Comparison of ENCODE assay signal across 28 mouse cellular contexts in genomic region chr3:95529814-95530213, GRCm38 (mm10). TPM values are rescaled to one million over a fixed set of nuclear protein-coding genes. Genes with fewer than 3 reads are reported as not detected.
DNase-seq lines count a peak whose midpoint lies in the region; ATAC-seq and TF ChIP-seq lines count a peak whose summit lies in the region.
"Had no signal": no experiment of that assay in that cellular context is flagged by ENCODE, and none has a peak within 500 bp of the region (broad histone marks: within the 10 kb centered on the region; RNA-seq: fewer than 3 reads in every experiment).

No protein-coding gene starts in this region.

- H3K4me2 ChIP-seq in midbrain, embryonic 13.5 days (replicated peaks), result no peak overlapping the region
- H3K4me2 ChIP-seq: embryonic facial prominence, embryonic 15.5 days; heart, embryonic 15.5 days; liver, embryonic 13.5 days; lung, embryonic 15.5 days; midbrain, embryonic 12.5 days had no signal

- peak; percentile 30 for DNase-seq in liver, adult 2 months (ENCODE audit: extremely low read depth, low read depth, low spot score)
- no peak for DNase-seq in liver
- peak; percentile 44 to 54 for DNase-seq in spleen, postnatal 36 days (ENCODE audit: low spot score in 2 of 2)
- DNase-seq in spleen, adult 18-20 months, result no peak
- DNase-seq in splenic B cell, adult 2 months (ENCODE audit: low read depth, low spot score), result peak; percentile 70
- DNase-seq in cerebellum, adult 2 months, result no peak
- DNase-seq: adrenal gland, adult 2 months; cerebellum, postnatal 25 days; gastrocnemius, adult 2 months; heart, postnatal 4 days; liver, embryonic 13.5 days; thymus, postnatal 36 days had no signal

- no peak overlapping the region for H3K27ac ChIP-seq in liver, adult 2 months (replicated peaks; ENCODE audit: insufficient read depth, low read depth, low read length)
- peak overlapping the region; percentile 92 for H3K27ac ChIP-seq in macrophage
- H3K27ac ChIP-seq in cerebellum, adult 2 months (ENCODE audit: insufficient read depth, low read length), result no peak overlapping the region
- no peak overlapping the region for H3K27ac ChIP-seq in midbrain, embryonic 13.5 days
- H3K27ac ChIP-seq: embryonic facial prominence, embryonic 15.5 days; gastrocnemius, adult 2 months; heart, embryonic 15.5 days; kidney, postnatal 0 days; layer of hippocampus, adult 2 months; limb, embryonic 10.5 days; liver, embryonic 13.5 days; lung, embryonic 15.5 days; midbrain, embryonic 12.5 days had no signal

- ATAC-seq in midbrain, embryonic 13.5 days, result no peak
- ATAC-seq: forebrain, embryonic 16.5 days; hindbrain, embryonic 16.5 days; intestine, embryonic 16.5 days had no signal

- H3K36me3 ChIP-seq in liver, adult 2 months (ENCODE audit: control insufficient read depth, insufficient read depth, low read length), result no peaks in the 10 kb centered on the region
- H3K36me3 ChIP-seq in macrophage (ENCODE audit: inconsistent target), result peaks cover 32% of the 10 kb centered on the region
- H3K36me3 ChIP-seq in splenic B cell, adult 2 months (ENCODE audit: control insufficient read depth, insufficient read depth, low read length, poor library complexity, severe bottlenecking), result peaks cover 6% of the 10 kb centered on the region
- H3K36me3 ChIP-seq in midbrain, embryonic 13.5 days, result no peaks in the 10 kb centered on the region
- H3K36me3 ChIP-seq: embryonic facial prominence, embryonic 15.5 days; heart, embryonic 15.5 days; limb, embryonic 10.5 days; liver, embryonic 13.5 days; lung, embryonic 15.5 days; midbrain, embryonic 12.5 days had no signal

- no peak for TF ChIP-seq CTCF in liver, adult 2 months (IDR thresholded peaks at IDR 0.05; ENCODE audit: low read depth, low read length)
- no peak for TF ChIP-seq CTCF in cerebellum, adult 2 months (IDR thresholded peaks at IDR 0.05; ENCODE audit: borderline replicate concordance, insufficient read depth, low read depth, low read length)

- H3K79me2 ChIP-seq in liver, adult 2 months (ENCODE audit: control insufficient read depth, insufficient read depth, low read length), result no peaks in the 10 kb centered on the region
- peaks cover 99% of the 10 kb centered on the region for H3K79me2 ChIP-seq in macrophage (ENCODE audit: inconsistent target)

- no peaks in the 10 kb centered on the region for H3K9me3 ChIP-seq in midbrain, embryonic 13.5 days
- H3K9me3 ChIP-seq: embryonic facial prominence, embryonic 15.5 days; heart, embryonic 15.5 days; limb, embryonic 10.5 days; liver, embryonic 13.5 days; lung, embryonic 15.5 days; midbrain, embryonic 12.5 days had no signal

- no peak for TF ChIP-seq POLR2A in liver, adult 2 months (IDR thresholded peaks at IDR 0.05; ENCODE audit: extremely low read depth, insufficient read depth, low read length)
- TF ChIP-seq POLR2A in cerebellum, adult 2 months (IDR thresholded peaks at IDR 0.05; ENCODE audit: borderline replicate concordance, insufficient read depth, low read length), result no peak

- H3K4me1 ChIP-seq in liver, adult 2 months (ENCODE audit: control insufficient read depth, insufficient read depth, low read length), result no peaks in the 10 kb centered on the region
- H3K4me1 ChIP-seq in cerebellum, adult 2 months (ENCODE audit: control insufficient read depth, insufficient read depth, low read length), result no peaks in the 10 kb centered on the region
- H3K4me1 ChIP-seq in midbrain, embryonic 13.5 days (replicated peaks), result no peaks in the 10 kb centered on the region
- H3K4me1 ChIP-seq: embryonic facial prominence, embryonic 15.5 days; heart, embryonic 15.5 days; limb, embryonic 10.5 days; lung, embryonic 15.5 days; midbrain, embryonic 12.5 days had no signal

- no peaks in the 10 kb centered on the region for H3K27me3 ChIP-seq in liver, adult 2 months (ENCODE audit: control insufficient read depth, insufficient read depth, low read length)
- no peaks in the 10 kb centered on the region for H3K27me3 ChIP-seq in splenic B cell, adult 2 months (ENCODE audit: control insufficient read depth, insufficient read depth, low read length, poor library complexity, severe bottlenecking)
- H3K27me3 ChIP-seq in cerebellum, adult 2 months (ENCODE audit: control insufficient read depth, insufficient read depth, low read length), result no peaks in the 10 kb centered on the region
- H3K27me3 ChIP-seq in midbrain, embryonic 13.5 days, result no peaks in the 10 kb centered on the region
- H3K27me3 ChIP-seq: embryonic facial prominence, embryonic 15.5 days; heart, embryonic 15.5 days; liver, embryonic 13.5 days; lung, embryonic 15.5 days; midbrain, embryonic 12.5 days had no signal

- H3K9ac ChIP-seq in liver, adult 2 months (ENCODE audit: low read depth, low read length), result no peak overlapping the region; the same call in 1 of the 2 replicates
- no peak overlapping the region for H3K9ac ChIP-seq in midbrain, embryonic 13.5 days (replicated peaks)
- H3K9ac ChIP-seq: embryonic facial prominence, embryonic 15.5 days; heart, embryonic 15.5 days; liver, embryonic 13.5 days; lung, embryonic 15.5 days; midbrain, embryonic 12.5 days had no signal

- WGBS in liver, adult 2 months, result 83% methylated on average over 6 of the region's 6 CpGs
- WGBS in macrophage (ENCODE audit: missing documents), result 33% methylated on average over 6 of the region's 6 CpGs
- 85% methylated on average over 6 of the region's 6 CpGs for WGBS in cerebellum, adult 2 months
- 92% methylated on average over 6 of the region's 6 CpGs for WGBS in midbrain, embryonic 13.5 days

- no peak overlapping the region for H3K4me3 ChIP-seq in liver, adult 2 months (ENCODE audit: insufficient read depth, low read depth, low read length)
- no peak overlapping the region for H3K4me3 ChIP-seq in macrophage (ENCODE audit: inconsistent target)
- no peak overlapping the region for H3K4me3 ChIP-seq in cerebellum, adult 2 months (replicated peaks; ENCODE audit: insufficient read depth, low read depth, low read length)
- no peak overlapping the region for H3K4me3 ChIP-seq in midbrain, embryonic 13.5 days (replicated peaks)
- H3K4me3 ChIP-seq: embryonic facial prominence, embryonic 15.5 days; gastrocnemius, adult 2 months; heart, embryonic 15.5 days; layer of hippocampus, adult 2 months; limb, embryonic 10.5 days; liver, embryonic 13.5 days; lung, embryonic 15.5 days; midbrain, embryonic 12.5 days; myocyte had no signal

RNA-seq across cellular contexts. Expression of gene Ctss, which starts 3.2 kb away (rescaled TPM):
- total RNA-seq in liver, adult 2 months (2014; rRNA removed), result 60.6 and 77.4 TPM in 2 replicates
- 9.1 and 13.5 TPM in 2 replicates for polyA plus RNA-seq in liver, adult 2 months (2012; rRNA removed)
- total RNA-seq in macrophage (2018; cell fraction: chromatin; rRNA removed), result 100 to 1,000 TPM; 123 to 423 (median 235) TPM
- 1,000 to 10,000 TPM; 2,639 to 4,991 (median 3,753) TPM for total RNA-seq in macrophage (2018; cell fraction: cytosol; rRNA removed)
- 1,000 to 10,000 TPM in 25 of 26 experiments, 100 to 1,000 TPM in 1; 662 to 5,760 (median 3,354) TPM for total RNA-seq in macrophage (2018; cell fraction: nucleus; rRNA removed)
- 4,472 to 5,209 TPM (median 4,886 TPM) in 3 replicates for polyA plus RNA-seq in macrophage (2018)
- polyA plus RNA-seq in cerebellum, adult 2 months (2012; rRNA removed), result 39.2 and 43.0 TPM in 2 replicates
- polyA plus RNA-seq in midbrain, embryonic 13.5 days (2015; fragmentation: Nextera tagmentation; extraction: Ambion mirVana), result 10.5 and 10.6 TPM in 2 replicates

RNA-seq across cellular contexts. Expression of gene Hormad1, which starts 29.7 kb away (rescaled TPM):
- total RNA-seq in liver, adult 2 months (2014; rRNA removed), result not detected in 2 replicates
- not detected in 2 replicates for polyA plus RNA-seq in liver, adult 2 months (2012; rRNA removed)
- 1 to 10 TPM in 1 of 26 experiments, under 1 TPM in 6, not detected in 19; 0.45 to 1.2 (median 0.66) TPM for total RNA-seq in macrophage (2018; cell fraction: chromatin; rRNA removed)
- total RNA-seq in macrophage (2018; cell fraction: cytosol; rRNA removed), result under 1 TPM in 3 of 26 experiments, not detected in 23; 0.10 to 0.19 (median 0.11) TPM
- 1 to 10 TPM in 1 of 26 experiments, under 1 TPM in 1, not detected in 24; 0.44 to 1.1 TPM for total RNA-seq in macrophage (2018; cell fraction: nucleus; rRNA removed)
- 0.09 TPM in 1 of 3 replicates, not detected in the others for polyA plus RNA-seq in macrophage (2018)
- polyA plus RNA-seq in cerebellum, adult 2 months (2012; rRNA removed), result not detected in 2 replicates
- polyA plus RNA-seq in midbrain, embryonic 13.5 days (2015; fragmentation: Nextera tagmentation; extraction: Ambion mirVana), result not detected in 2 replicates
- total RNA-seq: adrenal gland, adult 2 months; gastrocnemius, adult 2 months; heart, postnatal 4 days; layer of hippocampus, adult 2 months; left cerebral cortex, adult 18-20 months had no signal
- polyA plus RNA-seq: adrenal gland, adult 2 months; embryonic facial prominence, embryonic 15.5 days; forebrain, embryonic 16.5 days; gonadal fat pad, adult 2 months; heart, embryonic 15.5 days; hindbrain, embryonic 16.5 days; kidney, postnatal 0 days; limb, embryonic 10.5 days; midbrain, embryonic 12.5 days; myocyte; neural tube, embryonic 14.5 days had no signal

RNA-seq across cellular contexts. Expression of gene Ctsk, which starts 30.8 kb away (rescaled TPM):
- 0.81 and 1.3 TPM in 2 replicates for total RNA-seq in liver, adult 2 months (2014; rRNA removed)
- 0.09 and 0.60 TPM in 2 replicates for polyA plus RNA-seq in liver, adult 2 months (2012; rRNA removed)
- 1 to 10 TPM in 19 of 26 experiments, under 1 TPM in 5, not detected in 2; 0.41 to 9.2 (median 2.1) TPM for total RNA-seq in macrophage (2018; cell fraction: chromatin; rRNA removed)
- 1 to 10 TPM; 1.6 to 5.8 (median 3.4) TPM for total RNA-seq in macrophage (2018; cell fraction: cytosol; rRNA removed)
- 1 to 10 TPM; 1.2 to 8.9 (median 3.6) TPM for total RNA-seq in macrophage (2018; cell fraction: nucleus; rRNA removed)
- polyA plus RNA-seq in macrophage (2018), result 4.6 to 5.0 TPM (median 4.8 TPM) in 3 replicates
- polyA plus RNA-seq in cerebellum, adult 2 months (2012; rRNA removed), result 4.0 and 4.4 TPM in 2 replicates
- polyA plus RNA-seq in midbrain, embryonic 13.5 days (2015; fragmentation: Nextera tagmentation; extraction: Ambion mirVana), result 4.8 and 5.8 TPM in 2 replicates

RNA-seq across cellular contexts. Expression of gene Golph3l, which starts 58.9 kb away (rescaled TPM):
- total RNA-seq in liver, adult 2 months (2014; rRNA removed), result 4.6 and 5.2 TPM in 2 replicates
- 1.6 and 2.5 TPM in 2 replicates for polyA plus RNA-seq in liver, adult 2 months (2012; rRNA removed)
- 10 to 100 TPM in 21 of 26 experiments, 1 to 10 TPM in 5; 5.6 to 34.5 (median 13.8) TPM for total RNA-seq in macrophage (2018; cell fraction: chromatin; rRNA removed)
- 10 to 100 TPM; 26.5 to 66.4 (median 50.5) TPM for total RNA-seq in macrophage (2018; cell fraction: cytosol; rRNA removed)
- total RNA-seq in macrophage (2018; cell fraction: nucleus; rRNA removed), result 10 to 100 TPM; 12.6 to 47.2 (median 23.5) TPM
- 26.9 to 64.7 TPM (median 54.7 TPM) in 3 replicates for polyA plus RNA-seq in macrophage (2018)
- 22.7 and 24.1 TPM in 2 replicates for polyA plus RNA-seq in cerebellum, adult 2 months (2012; rRNA removed)
- polyA plus RNA-seq in midbrain, embryonic 13.5 days (2015; fragmentation: Nextera tagmentation; extraction: Ambion mirVana), result 35.2 and 37.7 TPM in 2 replicates

Comparison
In these comparisons a context has a peak if more than half of its experiments do, and no peak if none do; other contexts are left out.
1. DNase-seq: peak in liver, adult 2 months (single experiment), spleen, postnatal 36 days (2 of 2) and splenic B cell, adult 2 months (single experiment); none in liver (single experiment), spleen, adult 18-20 months (0 of 2) and cerebellum, adult 2 months (0 of 2).
2. RNA of gene Ctss, which starts 3.2 kb away (polyA plus RNA-seq): 4,472 to 5,209 TPM in macrophage; 39.2 to 43.0 TPM in cerebellum, adult 2 months, 9.1 to 13.5 TPM in liver, adult 2 months and 10.5 to 10.6 TPM in midbrain, embryonic 13.5 days; every median in the first group is over 100 times any median in the second.